Mouse (Mus musculus) splenic B cell, adult 2 months (primary cell): ENCODE results near the gene Nelfb.
A peak's percentile ranks its signal among the peaks of the same experiment; 100 is the strongest.

Source experiments
- DNase-seq: peaks from one replicate; pipeline ENCODE4 v3.0.0-alpha.2; 2011; ENCODE audit warnings: low read depth, low spot score
- H3K27me3 ChIP-seq: 2 replicates; pipeline ENCODE4 v1.6.1; 2012; ENCODE audit warnings: mild to moderate bottlenecking, low read length, moderate library complexity, mixed read lengths; ENCODE audit not compliant: control insufficient read depth, poor library complexity, insufficient read depth, severe bottlenecking
- H3K36me3 ChIP-seq: 2 replicates; pipeline ENCODE4 v1.6.1; 2012; ENCODE audit warnings: mild to moderate bottlenecking, low read length, moderate library complexity, mixed read lengths; ENCODE audit not compliant: control insufficient read depth, poor library complexity, insufficient read depth, severe bottlenecking

Gene Nelfb

GRCm38 (mm10) chr2:25224766-25225752 is 13.8 kb upstream of the Nelfb start:
- Histone ChIP-seq H3K36me3 (no peaks in the 10 kb centered on the region; the same call in 1 of the 2 replicates), H3K27me3 (no peaks in the 10 kb centered on the region)

GRCm38 (mm10) chr2:25224492-25224765 is 13.1 kb upstream of the Nelfb start, which contains the start of gene Tubb4b:
TSS of gene Tubb4b (minus strand) at chr2:25224702.
- no peak for DNase-seq
- H3K36me3 ChIP-seq = no peaks in the 10 kb centered on the region; the same call in 1 of the 2 replicates
- H3K27me3 ChIP-seq = no peaks in the 10 kb centered on the region

More at GRCm38 (mm10) chr2:25224766-25225752, 13.8 kb upstream of the Nelfb start:
- peak; percentile 99 for DNase-seq

GRCm38 (mm10) chr2:25223681-25224491 is 12.6 kb upstream of the Nelfb start:
- H3K27me3 ChIP-seq = no peaks in the 10 kb centered on the region
- H3K36me3 ChIP-seq = no peaks in the 10 kb centered on the region; the same call in 1 of the 2 replicates
- DNase-seq = no peak

GRCm38 (mm10) chr2:25221331-25221772 is 10.1 kb upstream of the Nelfb start:
- Histone ChIP-seq H3K36me3 (no peaks in the 10 kb centered on the region; the same call in 1 of the 2 replicates), H3K27me3 (no peaks in the 10 kb centered on the region)
- DNase-seq = no peak

GRCm38 (mm10) chr2:25218445-25218844 is 7.2 kb upstream of the Nelfb start, which contains the start of gene Fam166a:
TSS of gene Fam166a (plus strand) at chr2:25218745.
- Histone ChIP-seq H3K27me3 (no peaks in the 10 kb centered on the region), H3K36me3 (no peaks in the 10 kb centered on the region; the same call in 1 of the 2 replicates)
- DNase-seq = no peak

- Histone ChIP-seq H3K27me3 (no peaks in the 10 kb centered on the region), H3K36me3 (no peaks in the 10 kb centered on the region; the same call in 1 of the 2 replicates)
- no peak for DNase-seq
Measured at GRCm38 (mm10) chr2:25217666-25218065, 6.4 kb upstream of the Nelfb start.

- Histone ChIP-seq H3K27me3 (no peaks in the 10 kb centered on the region), H3K36me3 (no peaks in the 10 kb centered on the region)
- no peak for DNase-seq
Measured at GRCm38 (mm10) chr2:25214444-25214843, 3.2 kb upstream of the Nelfb start, which contains the start of gene Stpg3. TSS of gene Stpg3 (minus strand) at chr2:25214637.

GRCm38 (mm10) chr2:25213266-25213865 is 2.1 kb upstream of the Nelfb start:
- Histone ChIP-seq H3K27me3 (no peaks in the 10 kb centered on the region), H3K36me3 (peaks cover 2% of the 10 kb centered on the region; the same call in 1 of the 2 replicates)
- no peak for DNase-seq

- Histone ChIP-seq H3K36me3 (peaks cover 5% of the 10 kb centered on the region; the same call in 1 of the 2 replicates), H3K27me3 (no peaks in the 10 kb centered on the region)
- no peak for DNase-seq
Measured at GRCm38 (mm10) chr2:25210686-25211085, 603 bp downstream of the Nelfb start.

- Histone ChIP-seq H3K36me3 (peaks cover 15% of the 10 kb centered on the region), H3K27me3 (no peaks in the 10 kb centered on the region)
- DNase-seq = no peak
Measured at GRCm38 (mm10) chr2:25207593-25207992, 3.7 kb downstream of the Nelfb start.

- DNase-seq = peak; percentile 26
- H3K36me3 ChIP-seq = peaks cover 20% of the 10 kb centered on the region
Measured at GRCm38 (mm10) chr2:25203631-25204214, 7.6 kb downstream of the Nelfb start.

GRCm38 (mm10) chr2:25200631-25201030 is 10.7 kb downstream of the Nelfb start:
- peaks cover 16% of the 10 kb centered on the region for H3K36me3 ChIP-seq
- no peak for DNase-seq
- H3K27me3 ChIP-seq = no peaks in the 10 kb centered on the region

More at GRCm38 (mm10) chr2:25203631-25204214, 7.6 kb downstream of the Nelfb start:
- H3K27me3 ChIP-seq = no peaks in the 10 kb centered on the region

- Histone ChIP-seq H3K27me3 (no peaks in the 10 kb centered on the region), H3K36me3 (peaks cover 6% of the 10 kb centered on the region)
- no peak for DNase-seq
Measured at GRCm38 (mm10) chr2:25197946-25198345, 13.3 kb downstream of the Nelfb start.

- Histone ChIP-seq H3K36me3 (peaks cover 6% of the 10 kb centered on the region), H3K27me3 (no peaks in the 10 kb centered on the region)
- peak; percentile 17 for DNase-seq
Measured at GRCm38 (mm10) chr2:25197191-25197590, 14.1 kb downstream of the Nelfb start.
